Mouse (Mus musculus): ENCODE results near the gene Srl. TPM values are rescaled to one million over a fixed set of nuclear protein-coding genes. Genes with fewer than 3 reads are reported as not detected.

Gene Srl
- 3.3 TPM for polyA plus RNA-seq (2014; fragmentation: Illumina TruSeq; extraction: RNeasy Lipid Tissue Mini Kit (QIAGEN cat#74804); ENCODE audit: low read depth, low replicate concordance)

GRCm38 (mm10) chr16:4541501-4542198 is at the start of gene Srl:
Srl (minus strand) TSS chr16:4541816.

GRCm38 (mm10) chr16:4559715-4560144 is 18.1 kb upstream of the Srl start, which contains the start of gene Tfap4:
Tfap4 (minus strand) TSS chr16:4559854.

Other genes with a start within 250 kb of the Srl start
- gene Adcy9, start 121.3 kb downstream of the Srl start, polyA plus RNA-seq (2014; fragmentation: Illumina TruSeq; extraction: RNeasy Lipid Tissue Mini Kit (QIAGEN cat#74804); ENCODE audit: low read depth, low replicate concordance), result 1.2 TPM
- 3.3 TPM for gene Tfap4, start 18.0 kb upstream of the Srl start, polyA plus RNA-seq (2014; fragmentation: Illumina TruSeq; extraction: RNeasy Lipid Tissue Mini Kit (QIAGEN cat#74804); ENCODE audit: low read depth, low replicate concordance)
- gene Glis2, start 52.9 kb upstream of the Srl start, polyA plus RNA-seq (2014; fragmentation: Illumina TruSeq; extraction: RNeasy Lipid Tissue Mini Kit (QIAGEN cat#74804); ENCODE audit: low read depth, low replicate concordance), result 0.79 TPM
- gene Pam16, start 83.2 kb upstream of the Srl start, polyA plus RNA-seq (2014; fragmentation: Illumina TruSeq; extraction: RNeasy Lipid Tissue Mini Kit (QIAGEN cat#74804); ENCODE audit: low read depth, low replicate concordance), result 8.7 TPM
- gene Vasn, start 98.1 kb upstream of the Srl start, polyA plus RNA-seq (2014; fragmentation: Illumina TruSeq; extraction: RNeasy Lipid Tissue Mini Kit (QIAGEN cat#74804); ENCODE audit: low read depth, low replicate concordance), result 0.57 TPM
- gene Dnaja3, start 98.2 kb upstream of the Srl start, polyA plus RNA-seq (2014; fragmentation: Illumina TruSeq; extraction: RNeasy Lipid Tissue Mini Kit (QIAGEN cat#74804); ENCODE audit: low read depth, low replicate concordance), result 27.1 TPM
- 2.0 TPM for gene Coro7, start 138.0 kb upstream of the Srl start, polyA plus RNA-seq (2014; fragmentation: Illumina TruSeq; extraction: RNeasy Lipid Tissue Mini Kit (QIAGEN cat#74804); ENCODE audit: low read depth, low replicate concordance)
- 0.28 TPM for gene Nmral1, start 177.5 kb upstream of the Srl start, polyA plus RNA-seq (2014; fragmentation: Illumina TruSeq; extraction: RNeasy Lipid Tissue Mini Kit (QIAGEN cat#74804); ENCODE audit: low read depth, low replicate concordance)
- 43.3 TPM for gene Hmox2, start 184.5 kb upstream of the Srl start, polyA plus RNA-seq (2014; fragmentation: Illumina TruSeq; extraction: RNeasy Lipid Tissue Mini Kit (QIAGEN cat#74804); ENCODE audit: low read depth, low replicate concordance)
- 17.7 TPM for gene Cdip1, start 248.5 kb upstream of the Srl start, polyA plus RNA-seq (2014; fragmentation: Illumina TruSeq; extraction: RNeasy Lipid Tissue Mini Kit (QIAGEN cat#74804); ENCODE audit: low read depth, low replicate concordance)

All from sigmoid colon, adult 10 weeks (tissue).